Mouse (Mus musculus) cerebellum, adult 2 months (tissue): Measurements from ENCODE around the gene Rab19.

Experiments used
- CTCF ChIP-seq: fragments of 200-500 bp; IDR thresholded peaks from 2 replicates; pipeline ENCODE4 v1.5.1; 2011; ENCODE audit warnings: low read depth, mild to moderate bottlenecking, control low read depth, low read length, moderate library complexity, borderline replicate concordance; ENCODE audit not compliant: insufficient read depth
- POLR2A ChIP-seq: fragments of 200-500 bp; IDR thresholded peaks from 2 replicates; pipeline ENCODE4 v1.6.1; 2011; ENCODE audit warnings: low read length, control low read depth, borderline replicate concordance; ENCODE audit not compliant: insufficient read depth

GRCm38 (mm10) chr6:39347880-39348814, 32.8 kb upstream of the Rab19 start:
- no peak for TF ChIP-seq POLR2A
- no peak for TF ChIP-seq CTCF
